Mouse (Mus musculus): ENCODE measurements around the gene Samhd1. TPM values are rescaled to one million over a fixed set of nuclear protein-coding genes. Genes with fewer than 3 reads are reported as not detected.

Samhd1 gene
- polyA plus RNA-seq, 1 experiment from 2014 or later = 18.0 TPM

DNA sequence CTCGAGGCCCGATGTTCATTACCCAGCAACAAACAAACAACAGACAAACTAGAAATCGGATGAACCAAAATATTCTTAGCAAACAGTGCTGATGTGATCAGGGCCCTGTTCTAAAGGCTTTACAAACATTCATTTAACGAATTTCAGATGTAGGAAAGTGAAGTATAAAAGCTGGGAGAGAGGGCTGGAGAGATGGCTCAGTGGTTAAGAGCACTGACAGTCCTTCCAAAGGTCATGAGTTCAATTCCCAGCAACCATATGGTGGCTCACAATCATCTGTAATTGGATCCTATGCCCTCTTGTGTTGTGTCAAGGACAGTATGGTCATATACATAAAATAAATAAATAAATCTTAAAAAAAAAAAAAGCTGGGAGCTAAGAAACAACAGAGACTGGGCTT is 1.1 kb upstream of the Samhd1 start:
- WGBS = 86% methylated on average over 4 of the region's 4 CpGs
- no peak overlapping the region for H3K4me2 ChIP-seq
- H3K9ac ChIP-seq = no peak overlapping the region
- peaks cover 7% of the 10 kb centered on the region; the same call in 1 of the 2 replicates for H3K4me1 ChIP-seq (replicated peaks)
- H3K9me3 ChIP-seq (replicated peaks) = no peaks in the 10 kb centered on the region
- H3K27ac ChIP-seq (ENCODE audit: poor library complexity, severe bottlenecking) = no peak overlapping the region
- no peak for ATAC-seq (ENCODE audit: insufficient number of reproducible peaks, low FRiP score)
- no peaks in the 10 kb centered on the region for H3K27me3 ChIP-seq (replicated peaks)
- no peak overlapping the region for H3K4me3 ChIP-seq
- H3K36me3 ChIP-seq = no peaks in the 10 kb centered on the region

DNA sequence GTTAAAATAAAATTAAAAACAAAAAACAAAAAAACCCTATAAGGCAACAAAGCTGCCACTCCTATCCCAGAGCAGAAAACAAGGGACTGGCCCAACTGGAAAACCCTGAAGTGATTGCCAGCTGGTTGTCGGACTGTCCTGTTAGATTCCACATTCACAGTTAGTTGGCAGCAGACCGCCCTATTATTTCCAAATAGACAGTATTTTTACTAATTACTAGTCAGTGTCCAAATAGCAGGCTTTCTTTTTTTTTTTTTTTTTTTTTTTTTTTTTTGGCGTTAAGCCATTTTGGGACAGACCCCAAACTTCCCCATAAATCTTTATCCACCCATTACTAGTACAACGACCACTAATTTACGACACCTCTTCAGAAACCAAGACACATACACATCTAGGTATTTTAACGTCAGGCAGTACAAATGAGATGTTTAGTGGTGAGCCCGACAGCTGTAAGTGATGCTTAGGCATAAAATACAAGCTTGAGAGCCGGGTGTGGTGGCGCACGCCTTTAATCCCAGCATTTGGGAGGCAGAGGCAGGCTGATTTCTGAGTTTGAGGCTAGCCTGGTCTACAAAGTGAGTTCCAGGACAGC is 560 bp upstream of the Samhd1 start:
- peak overlapping the region; percentile 78; the same call in 1 of the 2 replicates for H3K9ac ChIP-seq
- H3K27ac ChIP-seq (ENCODE audit: poor library complexity, severe bottlenecking) = peak overlapping the region; percentile 64
- peak overlapping the region; percentile 91 for H3K4me2 ChIP-seq
- H3K27me3 ChIP-seq (replicated peaks) = no peaks in the 10 kb centered on the region
- H3K36me3 ChIP-seq = no peaks in the 10 kb centered on the region
- H3K4me3 ChIP-seq = peak overlapping the region; percentile 64
- H3K4me1 ChIP-seq (replicated peaks) = peaks cover 7% of the 10 kb centered on the region; the same call in 1 of the 2 replicates
- no peak for ATAC-seq (ENCODE audit: insufficient number of reproducible peaks, low FRiP score)
- 85% methylated on average over 10 of the region's 10 CpGs for WGBS
- no peaks in the 10 kb centered on the region for H3K9me3 ChIP-seq (replicated peaks)

DNA sequence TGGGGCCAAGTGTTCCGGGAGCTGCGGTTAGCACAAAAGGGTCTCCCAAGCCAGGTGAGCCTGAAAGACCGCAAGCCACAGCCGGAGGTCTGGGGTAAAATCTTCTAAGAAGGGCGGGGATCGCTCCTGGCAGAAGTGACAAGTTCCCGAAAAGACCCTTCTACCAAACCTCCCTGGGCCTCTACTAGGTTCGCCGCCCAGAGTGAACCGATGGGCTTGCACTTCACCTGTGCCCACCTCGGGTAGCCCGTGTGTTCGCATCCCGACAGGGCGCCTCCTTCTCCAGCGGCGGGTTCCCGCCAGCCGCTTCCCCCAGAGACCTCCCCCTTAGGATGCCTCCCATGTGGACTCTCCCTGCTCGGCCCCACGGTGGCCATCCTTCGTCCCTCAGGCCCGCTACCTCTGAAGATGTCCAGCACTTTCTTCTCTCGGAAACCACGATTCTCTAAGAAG is 560 bp downstream of the Samhd1 start:
- no peaks in the 10 kb centered on the region for H3K27me3 ChIP-seq (replicated peaks)
- peak overlapping the region; percentile 91 for H3K4me2 ChIP-seq
- WGBS = under 1% methylated on average over 25 of the region's 25 CpGs
- ATAC-seq (ENCODE audit: insufficient number of reproducible peaks, low FRiP score) = peak; percentile 71
- peak overlapping the region; percentile 78 for H3K9ac ChIP-seq
- no peaks in the 10 kb centered on the region for H3K9me3 ChIP-seq (replicated peaks)
- no peaks in the 10 kb centered on the region for H3K36me3 ChIP-seq
- H3K4me3 ChIP-seq = peak overlapping the region; percentile 64
- H3K4me1 ChIP-seq (replicated peaks) = peaks cover 7% of the 10 kb centered on the region; the same call in 1 of the 2 replicates
- peak overlapping the region; percentile 64; the same call in 1 of the 2 replicates for H3K27ac ChIP-seq (ENCODE audit: poor library complexity, severe bottlenecking)

DNA sequence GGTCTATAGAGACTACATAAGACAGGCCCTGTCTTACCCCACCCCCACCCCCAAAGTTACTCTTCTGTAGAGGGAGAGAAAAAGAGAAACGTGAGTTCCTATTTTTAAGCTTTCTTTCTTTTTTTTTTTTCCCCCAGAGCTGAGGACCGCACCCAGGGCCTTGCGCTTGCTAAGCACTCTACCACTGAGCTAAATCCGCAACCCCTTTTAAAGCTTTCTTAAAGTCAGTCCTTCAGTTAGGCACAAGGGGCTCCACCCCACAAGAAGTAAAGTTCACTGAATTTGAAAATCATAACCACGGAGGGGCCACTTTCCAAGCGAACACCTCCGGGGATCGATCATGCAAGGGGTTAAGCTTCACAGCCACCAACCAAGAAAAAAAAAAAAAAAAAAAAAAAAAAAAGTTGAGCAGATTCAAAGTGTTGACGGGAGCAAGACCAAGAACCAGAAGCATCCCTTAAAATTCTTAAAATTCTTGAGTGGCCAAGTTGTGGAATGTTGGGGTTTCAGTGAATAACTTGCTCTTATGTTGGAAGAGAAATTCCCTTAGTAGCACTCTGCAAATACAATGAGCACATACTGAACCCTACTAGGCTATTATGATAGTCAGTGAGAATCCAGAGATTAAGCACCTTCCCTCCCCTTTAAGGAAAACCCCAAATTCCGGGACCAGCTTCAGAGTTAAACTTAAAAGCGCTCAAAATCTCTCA is 1.1 kb downstream of the Samhd1 start:
- peak overlapping the region; percentile 78 for H3K9ac ChIP-seq
- no peaks in the 10 kb centered on the region for H3K36me3 ChIP-seq
- no peaks in the 10 kb centered on the region for H3K9me3 ChIP-seq (replicated peaks)
- H3K27me3 ChIP-seq (replicated peaks) = no peaks in the 10 kb centered on the region
- ATAC-seq (ENCODE audit: insufficient number of reproducible peaks, low FRiP score) = no peak
- 16% methylated on average over 11 of the region's 11 CpGs for WGBS
- H3K4me1 ChIP-seq (replicated peaks) = peaks cover 7% of the 10 kb centered on the region; the same call in 1 of the 2 replicates
- H3K27ac ChIP-seq (ENCODE audit: poor library complexity, severe bottlenecking) = no peak overlapping the region
- peak overlapping the region; percentile 91 for H3K4me2 ChIP-seq
- H3K4me3 ChIP-seq = peak overlapping the region; percentile 64

DNA sequence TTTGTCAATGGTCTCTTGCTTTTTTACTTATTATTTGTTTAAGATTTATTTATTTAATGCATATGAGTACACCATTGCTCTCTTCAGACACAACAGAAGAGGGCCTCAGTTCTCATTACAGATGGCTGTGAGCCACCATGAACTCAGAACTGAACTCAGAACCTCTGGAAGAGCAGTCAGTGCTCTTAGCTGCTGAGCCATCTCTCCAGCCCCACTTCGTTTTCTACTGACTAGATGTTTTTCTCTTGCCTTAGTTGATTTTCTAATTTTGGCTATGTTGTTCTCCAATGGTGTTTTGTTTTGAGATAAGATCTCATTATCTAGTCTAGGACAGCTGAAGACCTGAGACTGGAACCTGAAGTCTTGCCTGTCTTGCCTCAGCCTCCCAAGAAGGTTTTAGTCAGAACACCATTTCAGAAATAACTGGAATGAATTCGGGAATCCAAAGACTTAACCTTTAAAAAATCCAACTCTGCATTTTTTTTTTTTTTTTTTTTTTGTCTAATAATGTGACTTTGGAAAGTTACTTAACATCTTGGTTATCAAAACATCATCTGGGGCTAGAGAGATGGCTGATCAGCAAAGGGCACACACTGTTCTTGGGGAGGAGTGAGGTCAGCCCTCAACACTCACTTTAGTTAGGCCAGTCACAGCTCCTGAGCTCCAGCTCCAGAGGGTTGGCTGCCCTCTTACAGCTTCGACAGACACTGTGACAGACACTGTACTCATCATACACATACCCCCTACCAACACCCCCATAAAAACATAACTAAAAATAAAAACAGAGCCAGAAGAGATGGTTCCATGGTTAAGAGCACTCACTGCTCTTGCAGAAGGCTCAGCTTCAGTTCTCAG is 2.2 kb downstream of the Samhd1 start:
- H3K4me2 ChIP-seq = no peak overlapping the region
- H3K4me3 ChIP-seq = no peak overlapping the region
- 66% methylated on average over 3 of the region's 3 CpGs for WGBS

DNA sequence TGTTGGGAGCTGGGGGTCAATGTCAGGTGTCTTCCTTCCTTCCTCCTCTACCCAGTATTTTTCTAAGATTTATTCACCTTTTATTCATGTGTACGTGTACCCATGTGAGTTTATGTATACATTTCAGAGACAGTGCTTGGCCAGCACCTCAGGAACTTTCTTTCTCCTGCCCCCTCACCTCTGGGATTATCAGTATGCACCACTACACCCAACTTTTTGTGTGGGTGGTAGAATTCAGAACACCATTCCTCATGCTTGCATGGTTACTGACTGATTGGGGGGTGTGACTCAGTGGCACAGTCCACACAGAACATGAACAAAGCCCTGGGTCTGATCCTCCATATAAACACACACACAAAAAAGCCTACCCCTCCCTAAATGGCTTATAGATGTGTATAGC is 3.0 kb downstream of the Samhd1 start:
- Histone ChIP-seq H3K27me3 (replicated peaks) (no peaks in the 10 kb centered on the region), H3K4me3 (no peak overlapping the region), H3K9me3 (replicated peaks) (no peaks in the 10 kb centered on the region), H3K36me3 (0 out of 2 replicates have a peak, but pooled peaks cover 5% of the 10 kb centered on the region), H3K4me2 (no peak overlapping the region), H3K27ac (ENCODE audit: poor library complexity, severe bottlenecking) (no peak overlapping the region), H3K4me1 (replicated peaks) (peaks cover 10% of the 10 kb centered on the region; the same call in 1 of the 2 replicates), H3K9ac (no peak overlapping the region)
- no peak for ATAC-seq (ENCODE audit: insufficient number of reproducible peaks, low FRiP score)
- WGBS = 93% methylated on average over 1 of the region's 1 CpGs

More for the DNA sequence above, 2.2 kb downstream of the Samhd1 start:
- Histone ChIP-seq H3K36me3 (0 out of 2 replicates have a peak, but pooled peaks cover 4% of the 10 kb centered on the region), H3K9me3 (replicated peaks) (no peaks in the 10 kb centered on the region), H3K27me3 (replicated peaks) (no peaks in the 10 kb centered on the region), H3K4me1 (replicated peaks) (peaks cover 10% of the 10 kb centered on the region; the same call in 1 of the 2 replicates), H3K9ac (no peak overlapping the region), H3K27ac (ENCODE audit: poor library complexity, severe bottlenecking) (no peak overlapping the region)
- ATAC-seq (ENCODE audit: insufficient number of reproducible peaks, low FRiP score) = no peak

DNA sequence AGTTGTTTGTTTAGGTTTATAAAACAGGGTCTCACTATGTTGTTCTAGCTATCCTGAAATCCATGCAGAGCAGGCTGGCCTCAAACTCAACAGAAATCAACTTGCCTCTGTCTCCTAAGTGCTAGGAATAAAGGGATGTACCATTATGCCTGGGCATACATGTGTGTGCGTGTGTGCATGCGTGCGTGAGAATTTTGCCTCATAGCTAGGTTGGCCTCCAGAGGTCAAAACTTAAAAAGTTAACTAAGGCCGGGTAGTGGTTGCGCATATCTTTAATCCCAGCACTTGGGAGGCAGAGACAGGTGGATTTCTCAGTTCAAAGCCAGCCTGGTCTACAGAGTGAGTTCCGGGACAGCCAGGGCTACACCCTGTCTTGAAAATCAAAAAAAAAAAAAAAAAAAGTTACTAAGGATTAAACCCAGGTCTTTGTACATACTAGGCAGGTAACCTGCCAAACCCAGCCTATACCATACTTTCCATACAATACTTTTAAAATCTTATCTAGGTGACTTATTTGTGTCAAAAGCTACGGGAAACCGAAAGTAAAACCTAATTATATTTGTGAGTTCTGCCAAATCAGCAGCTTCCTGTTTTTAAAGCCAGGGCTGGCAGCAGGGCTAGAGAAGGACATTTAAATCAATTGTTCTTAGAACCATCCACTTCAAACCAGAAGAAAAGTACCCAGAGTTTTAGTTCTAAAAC is 4.1 kb downstream of the Samhd1 start:
- H3K27ac ChIP-seq (ENCODE audit: poor library complexity, severe bottlenecking) = no peak overlapping the region
- H3K4me3 ChIP-seq = no peak overlapping the region

DNA sequence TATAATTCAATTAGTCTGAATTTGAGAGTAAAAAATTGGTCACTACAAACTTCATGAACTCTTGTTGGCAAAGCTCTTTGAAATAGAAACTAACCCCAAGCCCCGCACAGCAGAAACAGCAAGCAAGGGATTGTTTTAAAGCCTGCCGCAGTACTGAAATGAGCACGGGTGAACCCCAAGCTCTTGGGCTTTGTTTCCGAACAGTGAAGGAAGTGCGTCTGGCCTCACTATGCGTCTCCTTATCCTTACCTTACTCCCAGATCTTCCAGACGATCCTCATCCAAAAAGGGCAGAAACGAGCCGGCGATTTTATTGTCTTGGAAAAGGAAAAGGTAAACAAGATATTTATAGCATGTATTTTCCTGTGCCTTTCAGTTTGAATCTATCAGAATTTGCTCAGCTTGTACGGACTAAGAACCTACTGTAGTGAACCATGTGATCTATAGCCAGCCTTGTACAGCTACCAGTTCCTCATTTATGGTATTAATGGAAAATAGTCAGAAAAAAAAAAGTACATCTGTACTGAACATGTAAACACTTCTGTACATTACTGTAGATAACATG is 5.4 kb downstream of the Samhd1 start:
- no peak overlapping the region for H3K4me3 ChIP-seq

More for the DNA sequence above, 4.1 kb downstream of the Samhd1 start:
- Histone ChIP-seq H3K4me1 (replicated peaks) (peaks cover 10% of the 10 kb centered on the region; the same call in 1 of the 2 replicates), H3K36me3 (peaks cover 10% of the 10 kb centered on the region), H3K9me3 (replicated peaks) (no peaks in the 10 kb centered on the region), H3K4me2 (no peak overlapping the region), H3K27me3 (replicated peaks) (no peaks in the 10 kb centered on the region), H3K9ac (no peak overlapping the region)
- 81% methylated on average over 8 of the region's 8 CpGs for WGBS
- no peak for ATAC-seq (ENCODE audit: insufficient number of reproducible peaks, low FRiP score)

DNA sequence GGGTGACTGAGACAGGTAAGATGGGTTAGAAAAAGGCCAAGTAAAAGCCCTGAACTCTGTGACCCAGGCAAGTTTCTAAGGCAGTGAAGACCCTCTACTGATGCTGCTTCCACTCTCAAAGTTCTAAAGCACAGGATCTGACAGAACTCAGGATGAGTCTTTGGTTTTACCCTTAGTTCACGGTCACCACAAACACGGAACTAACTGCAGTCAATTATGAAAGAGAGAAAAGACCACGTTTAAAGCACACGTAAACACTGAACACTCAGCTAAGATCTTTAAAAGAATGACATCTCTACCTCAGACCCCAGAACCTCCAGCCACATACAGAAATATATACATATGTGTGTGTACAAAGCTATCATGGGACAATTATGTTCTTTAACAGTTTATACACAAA is 6.0 kb downstream of the Samhd1 start:
- Histone ChIP-seq H3K4me2 (no peak overlapping the region), H3K27me3 (replicated peaks) (no peaks in the 10 kb centered on the region), H3K36me3 (peaks cover 20% of the 10 kb centered on the region), H3K27ac (ENCODE audit: poor library complexity, severe bottlenecking) (no peak overlapping the region), H3K4me1 (replicated peaks) (peaks cover 10% of the 10 kb centered on the region; the same call in 1 of the 2 replicates), H3K9me3 (replicated peaks) (no peaks in the 10 kb centered on the region), H3K9ac (no peak overlapping the region), H3K4me3 (no peak overlapping the region)
- 89% methylated on average over 4 of the region's 4 CpGs for WGBS
- ATAC-seq (ENCODE audit: insufficient number of reproducible peaks, low FRiP score) = no peak

More for the DNA sequence above, 5.4 kb downstream of the Samhd1 start:
- no peak for ATAC-seq (ENCODE audit: insufficient number of reproducible peaks, low FRiP score)
- H3K9ac ChIP-seq = no peak overlapping the region
- no peak overlapping the region for H3K27ac ChIP-seq (ENCODE audit: poor library complexity, severe bottlenecking)
- H3K27me3 ChIP-seq (replicated peaks) = no peaks in the 10 kb centered on the region
- no peaks in the 10 kb centered on the region for H3K9me3 ChIP-seq (replicated peaks)
- H3K4me2 ChIP-seq = no peak overlapping the region
- H3K4me1 ChIP-seq (replicated peaks) = peaks cover 10% of the 10 kb centered on the region; the same call in 1 of the 2 replicates
- 68% methylated on average over 11 of the region's 11 CpGs for WGBS
- H3K36me3 ChIP-seq = peaks cover 18% of the 10 kb centered on the region

DNA sequence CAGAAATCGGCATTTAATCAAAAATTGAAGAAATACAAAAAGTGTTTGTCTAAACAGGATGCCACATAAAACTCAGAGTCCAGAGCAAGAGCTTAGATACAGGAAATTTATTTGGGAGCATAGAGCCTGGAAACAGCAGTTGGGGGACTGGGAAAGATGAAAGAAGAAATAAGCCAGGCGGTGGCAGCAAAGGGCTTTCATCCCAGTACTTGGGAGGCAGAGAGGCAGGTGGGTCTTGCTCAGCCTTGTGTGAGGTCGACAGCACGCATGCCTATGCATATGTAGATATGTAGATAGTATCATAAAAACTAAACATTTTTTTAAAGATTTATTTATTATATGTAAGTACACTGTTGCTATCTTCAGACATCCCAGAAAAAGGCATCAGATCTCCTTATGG is 7.0 kb downstream of the Samhd1 start:
- 54% methylated on average over 4 of the region's 4 CpGs for WGBS
- Histone ChIP-seq H3K4me1 (replicated peaks) (peaks cover 3% of the 10 kb centered on the region; the same call in 1 of the 2 replicates), H3K4me2 (no peak overlapping the region), H3K9me3 (replicated peaks) (no peaks in the 10 kb centered on the region), H3K27ac (ENCODE audit: poor library complexity, severe bottlenecking) (no peak overlapping the region), H3K4me3 (no peak overlapping the region), H3K36me3 (peaks cover 21% of the 10 kb centered on the region), H3K9ac (no peak overlapping the region), H3K27me3 (replicated peaks) (no peaks in the 10 kb centered on the region)
- ATAC-seq (ENCODE audit: insufficient number of reproducible peaks, low FRiP score) = no peak

Data from heart, embryonic 12.5 days (tissue).